Mouse (Mus musculus): ENCODE data around the gene Ccr7.

DNA sequence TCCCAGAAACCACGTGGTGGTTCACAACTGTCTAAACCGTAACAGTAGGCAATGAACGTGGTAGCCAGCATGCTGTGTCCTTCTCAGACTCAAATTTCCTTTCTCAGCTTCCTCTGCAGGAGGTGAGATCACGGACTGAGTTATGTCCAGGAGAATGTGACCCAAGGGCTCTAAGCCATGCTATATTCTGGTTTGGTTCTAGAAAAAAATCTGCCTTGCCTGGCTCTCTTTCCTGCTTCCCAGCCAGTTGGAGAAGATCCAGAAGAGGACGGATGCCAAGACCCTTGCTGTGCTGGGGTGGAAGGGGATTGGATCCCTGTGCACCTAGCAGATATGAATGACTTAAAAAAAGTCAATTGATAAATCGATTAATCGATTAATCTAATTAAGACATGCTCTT is 55.4 kb downstream of the Ccr7 start:
- no peak for TF ChIP-seq MYB (IDR thresholded peaks at IDR 0.05; ENCODE audit: low read depth, low read length)
- no peak for TF ChIP-seq TAL1 (IDR thresholded peaks at IDR 0.05; ENCODE audit: low read length)
- TF ChIP-seq TCF12 (IDR thresholded peaks at IDR 0.05; ENCODE audit: low read depth, low read length) = no peak
- no peak for TF ChIP-seq CHD1 (IDR thresholded peaks at IDR 0.05; ENCODE audit: low read depth, low read length)

Measured in MEL (cell line).